ENCODE assay signal across 8 mouse cellular contexts in genomic region chr15:86059835-86060380, GRCm38 (mm10). TPM values are rescaled to one million over a fixed set of nuclear protein-coding genes. Genes with fewer than 3 reads are reported as not detected.
DNase-seq lines count a peak whose midpoint lies in the region; ATAC-seq and TF ChIP-seq lines count a peak whose summit lies in the region.

No protein-coding gene starts in this region.

- H3K9ac ChIP-seq in forebrain, embryonic 12.5 days: peak overlapping the region; percentile 95
- no peak overlapping the region for H3K9ac ChIP-seq in limb, embryonic 11.5 days (ENCODE audit: low read length)
- H3K9ac ChIP-seq in neural tube, embryonic 14.5 days (replicated peaks; ENCODE audit: low read depth, low read length): peak overlapping the region; percentile 1; the same call in 1 of the 2 replicates

- no peak for DNase-seq in left cerebral cortex, adult 2 months (ENCODE audit: extremely low spot score in 1 of 2, low spot score in 2 of 2)
- DNase-seq in left cerebral cortex, postnatal 10 days (ENCODE audit: extremely low spot score in 1 of 2, low spot score in 2 of 2): no peak
- DNase-seq in limb, embryonic 11.5 days (ENCODE audit: low spot score): no peak
- DNase-seq in thymus, postnatal 4 days: no peak
- DNase-seq in adrenal gland, adult 2 months: no peak

- no peaks in the 10 kb centered on the region for H3K36me3 ChIP-seq in forebrain, embryonic 12.5 days (replicated peaks)
- H3K36me3 ChIP-seq in limb, embryonic 11.5 days (ENCODE audit: control insufficient read depth, insufficient read depth, low read length): no peaks in the 10 kb centered on the region
- H3K36me3 ChIP-seq in neural tube, embryonic 14.5 days (ENCODE audit: control insufficient read depth, insufficient read depth, low read length): no peaks in the 10 kb centered on the region

- H3K27ac ChIP-seq in left cerebral cortex, adult 2 months: no peak overlapping the region
- 0 out of 2 replicates have a peak overlapping the region, but pooled peaks have one; percentile 53 for H3K27ac ChIP-seq in forebrain, embryonic 12.5 days
- no peak overlapping the region for H3K27ac ChIP-seq in limb, embryonic 11.5 days (replicated peaks; ENCODE audit: low read depth, low read length)
- H3K27ac ChIP-seq in neural tube, embryonic 14.5 days (ENCODE audit: low read depth, low read length): no peak overlapping the region; the same call in 1 of the 2 replicates

- peak overlapping the region; percentile 84 for H3K4me2 ChIP-seq in forebrain, embryonic 12.5 days
- peak overlapping the region; percentile 84; the same call in 1 of the 2 replicates for H3K4me2 ChIP-seq in limb, embryonic 11.5 days (ENCODE audit: low read depth, severe bottlenecking)
- H3K4me2 ChIP-seq in neural tube, embryonic 14.5 days (ENCODE audit: low read depth, low read length): peak overlapping the region; percentile 99

- H3K4me3 ChIP-seq in left cerebral cortex, adult 2 months: peak overlapping the region; percentile 96
- H3K4me3 ChIP-seq in forebrain, embryonic 12.5 days (replicated peaks): peak overlapping the region; percentile 89
- no peak overlapping the region for H3K4me3 ChIP-seq in limb, embryonic 11.5 days (ENCODE audit: low read depth, low read length)
- H3K4me3 ChIP-seq in neural tube, embryonic 14.5 days (ENCODE audit: low read depth, low read length): peak overlapping the region; percentile 91

- intact Hi-C loops in left cerebral cortex, adult 2 months (cut with DNase I): loop anchor here (2.0 to 10.0 kb wide), 2 partner anchors 23 to 155 kb away; partner anchors contain the start of gene Tbc1d22a
- intact Hi-C loops in left cerebral cortex, postnatal 10 days (cut with DNase I): no loop called here

- no peak for ATAC-seq in forebrain, embryonic 12.5 days (ENCODE audit: low FRiP score)
- no peak for ATAC-seq in limb, embryonic 11.5 days (ENCODE audit: insufficient number of reproducible peaks, low FRiP score, low TSS enrichment, low read depth)
- no peak for ATAC-seq in neural tube, embryonic 14.5 days (ENCODE audit: low read depth)
- ATAC-seq in inflammation-experienced regulatory T-cells, adult 6 months: no peak

- peaks cover 42% of the 10 kb centered on the region for H3K4me1 ChIP-seq in forebrain, embryonic 12.5 days
- H3K4me1 ChIP-seq in limb, embryonic 11.5 days (ENCODE audit: control insufficient read depth, insufficient read depth, low read length): peaks cover 25% of the 10 kb centered on the region
- H3K4me1 ChIP-seq in neural tube, embryonic 14.5 days (ENCODE audit: control insufficient read depth, insufficient read depth, low read length): peaks cover 41% of the 10 kb centered on the region

- H3K27me3 ChIP-seq in forebrain, embryonic 12.5 days: 0 out of 2 replicates have a peak, but pooled peaks cover 20% of the 10 kb centered on the region
- no peaks in the 10 kb centered on the region for H3K27me3 ChIP-seq in limb, embryonic 11.5 days (ENCODE audit: control insufficient read depth, insufficient read depth, low read length)
- H3K27me3 ChIP-seq in neural tube, embryonic 14.5 days (ENCODE audit: control insufficient read depth, insufficient read depth, low read length): no peaks in the 10 kb centered on the region

- WGBS in forebrain, embryonic 12.5 days: 78% methylated on average over 7 of the region's 7 CpGs
- WGBS in limb, embryonic 11.5 days: 82% methylated on average over 7 of the region's 7 CpGs
- 68% methylated on average over 7 of the region's 7 CpGs for WGBS in neural tube, embryonic 14.5 days

- no peak for TF ChIP-seq CTCF in left cerebral cortex, adult 2 months (IDR thresholded peaks at IDR 0.05)

- no peaks in the 10 kb centered on the region for H3K9me3 ChIP-seq in forebrain, embryonic 12.5 days
- H3K9me3 ChIP-seq in limb, embryonic 11.5 days (ENCODE audit: control insufficient read depth, low read length): no peaks in the 10 kb centered on the region
- H3K9me3 ChIP-seq in neural tube, embryonic 14.5 days (ENCODE audit: control insufficient read depth, low read length): no peaks in the 10 kb centered on the region

RNA-seq across cellular contexts. Expression of gene Gramd4, which starts 2.4 kb away (rescaled TPM):
- total RNA-seq in left cerebral cortex, adult 2 months (2021): 10 to 100 TPM; 46.2 to 51.7 TPM
- 10 to 100 TPM; 38.3 to 41.4 TPM for total RNA-seq in left cerebral cortex, postnatal 10 days (2021)
- 33.4 and 36.6 TPM in 2 replicates for polyA plus RNA-seq in forebrain, embryonic 12.5 days (2016; fragmentation: Nextera tagmentation; extraction: Ambion mirVana)
- 8.4 and 9.0 TPM in 2 replicates for polyA plus RNA-seq in limb, embryonic 11.5 days (2014; fragmentation: Nextera tagmentation; extraction: Ambion mirVana)
- polyA plus RNA-seq in neural tube, embryonic 14.5 days (2014; fragmentation: Nextera tagmentation; extraction: Ambion mirVana): 17.1 and 23.6 TPM in 2 replicates
- 10 to 100 TPM; 13.4 to 26.0 (median 22.9) TPM for polyA plus RNA-seq in inflammation-experienced regulatory T-cells, adult 6 months (2017; shearing (Covaris generic))
- total RNA-seq in adrenal gland, adult 2 months (2021): 10 to 100 TPM; 13.8 to 19.5 TPM
- 10.5 and 11.3 TPM in 2 replicates for polyA plus RNA-seq in adrenal gland, adult 2 months (2012; rRNA removed)

RNA-seq across cellular contexts. Expression of gene Celsr1, which starts 26.3 kb away (rescaled TPM):
- 1 to 10 TPM; 3.7 to 4.6 TPM for total RNA-seq in left cerebral cortex, adult 2 months (2021)
- 1 to 10 TPM; 2.4 to 3.4 TPM for total RNA-seq in left cerebral cortex, postnatal 10 days (2021)
- 7.3 and 7.9 TPM in 2 replicates for polyA plus RNA-seq in forebrain, embryonic 12.5 days (2016; fragmentation: Nextera tagmentation; extraction: Ambion mirVana)
- polyA plus RNA-seq in limb, embryonic 11.5 days (2014; fragmentation: Nextera tagmentation; extraction: Ambion mirVana): 1.6 and 1.9 TPM in 2 replicates
- polyA plus RNA-seq in neural tube, embryonic 14.5 days (2014; fragmentation: Nextera tagmentation; extraction: Ambion mirVana): 2.4 and 2.6 TPM in 2 replicates
- 1 to 10 TPM; 4.4 to 5.0 (median 4.7) TPM for polyA plus RNA-seq in inflammation-experienced regulatory T-cells, adult 6 months (2017; shearing (Covaris generic))
- total RNA-seq in adrenal gland, adult 2 months (2021): 1 to 10 TPM; 4.7 to 7.7 TPM
- 1.2 and 1.8 TPM in 2 replicates for polyA plus RNA-seq in adrenal gland, adult 2 months (2012; rRNA removed)
